Mouse (Mus musculus) Patski (cell line): ENCODE measurements at regions not wholly inside any gene's neighbourhood (a gene's known extent, or its start where the extent isn't known, plus 50 kb on each side); places are given as distances from the start of the nearest gene placed in this dataset.

Experiments
- ATAC-seq: fragments of 100-300 bp; one replicate; pipeline ENCODE4 v1.8.0; 2021
- CTCF ChIA-PET: fragments of 350-600 bp; sonication (Branson Sonifier 250); formaldehyde crosslinking; loops from one replicate; lab custom pipeline; 2022; ENCODE audit warnings: inconsistent platforms; lab: Charles Lee
- POLR2A ChIA-PET: fragments of 350-600 bp; sonication (Branson Sonifier 250); formaldehyde crosslinking; loops from one replicate; lab custom pipeline; 2022; ENCODE audit warnings: antibody characterized with exemption, inconsistent platforms; lab: Charles Lee
- DNase-seq: peaks from one replicate; pipeline ENCODE4 v3.0.0-alpha.2; 2011; ENCODE audit warnings: low read depth, low spot score
- H3K27me3 ChIP-seq: fragments of 371-371 bp; one replicate; pipeline ENCODE4 v1.5.1; 2021
- CTCF ChIP-seq: fragments of 100-300 bp; IDR thresholded peaks from one replicate; pipeline ENCODE4 v1.5.1; 2021
- in situ Hi-C: fragments of 300-500 bp; cut with MboI; formaldehyde crosslinking; loops from 3 replicates; pipeline ENCODE4 v1.11.1; 2018; ENCODE audit warnings: low pct_unique_long_range_greater_than_20kb, mixed read lengths

DNA sequence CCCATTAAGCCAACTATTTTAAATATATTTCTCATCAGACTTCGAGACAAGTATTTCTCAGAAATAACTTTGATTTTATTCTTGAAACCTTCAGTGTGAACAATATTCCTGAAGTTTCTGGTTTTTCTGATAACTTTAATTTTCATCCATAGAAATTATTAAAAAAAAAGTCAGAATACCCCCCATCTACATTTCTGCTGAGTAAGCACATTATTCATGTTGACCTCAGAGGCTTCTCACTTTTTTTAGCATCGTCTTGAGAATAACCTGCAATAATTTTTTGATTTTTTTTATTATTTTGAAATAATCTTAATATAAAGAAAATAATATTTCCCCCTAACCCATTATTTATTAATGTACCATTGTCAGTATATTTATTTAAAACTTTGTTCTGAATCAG is 166.1 kb upstream of the Ppp2r3a start:
- POLR2A ChIA-PET: interaction anchor here (0.6 kb wide), 1 partner anchor 585 kb away, joined by 4 read pairs; no protein-coding TSS in a partner anchor
- in situ Hi-C loops: no loop called here
- no peak for TF ChIP-seq CTCF
- CTCF ChIA-PET: no interaction called here
- no peak for ATAC-seq
- no peak for DNase-seq
- no peaks in the 10 kb centered on the region for H3K27me3 ChIP-seq

GRCm38 (mm10) chr9:101416321-101416720 is 164.7 kb upstream of the Ppp2r3a start:
- POLR2A ChIA-PET: no interaction called here
- no peak for DNase-seq
- CTCF ChIA-PET: no interaction called here
- ATAC-seq: no peak
- TF ChIP-seq CTCF: no peak
- no peaks in the 10 kb centered on the region for H3K27me3 ChIP-seq
- in situ Hi-C loops: no loop called here

DNA sequence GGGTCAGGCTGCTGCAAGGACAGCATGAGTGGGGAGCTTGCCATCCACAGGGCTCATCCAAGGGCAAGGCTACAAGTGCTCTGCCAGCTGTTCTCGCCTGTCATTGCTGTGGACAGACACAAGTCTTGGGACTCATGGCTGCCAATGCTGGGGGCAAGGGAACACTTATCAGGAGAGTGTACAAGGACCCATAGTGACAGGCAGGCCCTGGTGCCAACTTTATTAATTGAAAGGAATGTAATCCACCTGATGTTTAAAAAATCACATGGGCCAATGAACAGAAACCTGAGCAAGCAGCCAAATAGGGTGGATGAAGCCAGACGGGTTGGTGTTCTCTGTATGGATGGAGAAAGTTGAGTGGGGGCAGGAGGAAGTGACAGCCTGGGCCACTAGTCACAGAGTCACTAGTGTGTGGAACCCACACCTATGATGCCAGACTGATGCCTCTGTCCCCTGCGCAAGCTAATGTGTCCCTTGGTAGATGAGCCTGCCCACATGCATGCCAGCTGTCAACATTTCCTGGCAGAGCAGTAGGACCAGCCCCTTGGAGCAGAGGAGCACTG is 161.6 kb upstream of the Ppp2r3a start:
- H3K27me3 ChIP-seq: no peaks in the 10 kb centered on the region
- DNase-seq (no peak), ATAC-seq (no peak)
- POLR2A ChIA-PET: no interaction called here
- in situ Hi-C loops: no loop called here
- no peak for TF ChIP-seq CTCF
- CTCF ChIA-PET: no interaction called here

- TF ChIP-seq CTCF: no peak
- ATAC-seq (no peak), DNase-seq (no peak)
- ChIA-PET POLR2A (no interaction called here), CTCF (no interaction called here)
- in situ Hi-C loops: no loop called here
- peaks cover 6% of the 10 kb centered on the region for H3K27me3 ChIP-seq
These were observed 160.4 kb upstream of the Ppp2r3a start for GRCm38 (mm10) chr9:101411951-101412350.

DNA sequence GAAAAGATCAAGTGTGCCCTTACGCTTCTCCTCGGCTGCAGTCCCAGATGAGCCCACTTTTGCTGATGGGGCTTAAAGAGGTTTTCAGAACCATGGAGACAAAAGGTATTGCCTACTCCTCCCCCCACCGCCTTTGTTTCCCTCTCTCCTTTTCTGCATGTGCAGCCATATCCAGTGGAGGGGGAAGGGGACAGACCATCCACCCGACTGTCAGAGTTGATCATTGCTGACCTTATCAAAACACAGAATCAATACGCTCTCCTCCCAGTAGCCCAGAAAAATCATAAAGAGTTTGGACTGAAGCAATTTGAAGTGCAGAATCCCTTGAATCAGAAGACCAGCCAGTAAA is 159.9 kb upstream of the Ppp2r3a start:
- ChIA-PET CTCF (interaction anchor here (1.0 kb wide), 1 partner anchor 10 kb away, joined by 3 read pairs; no protein-coding TSS in a partner anchor), POLR2A (no interaction called here)
- no peak for DNase-seq
- peaks cover 7% of the 10 kb centered on the region for H3K27me3 ChIP-seq
- in situ Hi-C loops: no loop called here
- TF ChIP-seq CTCF: no peak
- no peak for ATAC-seq

- ChIA-PET CTCF (interaction anchor here (1.0 kb wide), 1 partner anchor 9 kb away, joined by 3 read pairs; no protein-coding TSS in a partner anchor), POLR2A (no interaction called here)
- peaks cover 7% of the 10 kb centered on the region for H3K27me3 ChIP-seq
- DNase-seq: no peak
- in situ Hi-C loops: no loop called here
- ATAC-seq: no peak
- TF ChIP-seq CTCF: no peak
These were observed 159.4 kb upstream of the Ppp2r3a start for GRCm38 (mm10) chr9:101410783-101411531.

- ATAC-seq: no peak
- in situ Hi-C loops: no loop called here
- ChIA-PET POLR2A (no interaction called here), CTCF (interaction anchor here (1.0 kb wide), 1 partner anchor 9 kb away, joined by 3 read pairs; no protein-coding TSS in a partner anchor)
- H3K27me3 ChIP-seq: peaks cover 7% of the 10 kb centered on the region
- no peak for TF ChIP-seq CTCF
- no peak for DNase-seq
These were observed 158.8 kb upstream of the Ppp2r3a start for GRCm38 (mm10) chr9:101410348-101410747.

DNA sequence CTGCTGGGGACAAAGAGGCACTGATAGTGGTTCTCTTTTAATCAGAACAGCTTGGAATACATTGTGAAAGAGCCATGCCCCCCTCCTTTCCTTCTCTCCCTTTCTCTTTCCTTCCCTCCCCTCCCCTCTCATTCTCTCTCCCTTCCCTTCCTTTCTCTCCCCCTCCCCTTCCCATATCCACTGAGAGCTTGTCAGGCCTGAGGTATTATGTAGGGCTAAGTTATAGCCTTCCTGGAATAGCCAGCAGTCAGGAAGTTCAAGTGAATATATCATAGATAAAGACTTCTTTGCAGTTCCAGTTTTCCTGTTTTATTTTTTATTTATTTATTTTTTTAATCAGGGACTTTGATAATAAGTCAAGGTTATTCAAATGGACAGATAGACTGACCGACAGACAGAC is 156.5 kb upstream of the Ppp2r3a start:
- ATAC-seq: no peak
- in situ Hi-C loops: no loop called here
- POLR2A ChIA-PET: no interaction called here
- CTCF ChIA-PET: interaction anchor here (0.9 kb wide), 1 partner anchor 16 kb away, joined by 3 read pairs; no protein-coding TSS in a partner anchor
- no peak for TF ChIP-seq CTCF
- peaks cover 13% of the 10 kb centered on the region for H3K27me3 ChIP-seq
- DNase-seq: no peak

GRCm38 (mm10) chr9:101407141-101407540 is 155.5 kb upstream of the Ppp2r3a start:
- in situ Hi-C loops: no loop called here
- CTCF ChIA-PET: no interaction called here
- H3K27me3 ChIP-seq: peaks cover 20% of the 10 kb centered on the region
- DNase-seq (no peak), ATAC-seq (no peak)
- POLR2A ChIA-PET: no interaction called here
- TF ChIP-seq CTCF: no peak

GRCm38 (mm10) chr9:101404441-101405081 is 153.0 kb upstream of the Ppp2r3a start:
- ChIA-PET POLR2A (no interaction called here), CTCF (no interaction called here)
- no peak for DNase-seq
- ATAC-seq: no peak
- no peak for TF ChIP-seq CTCF
- H3K27me3 ChIP-seq: peaks cover 25% of the 10 kb centered on the region
- in situ Hi-C loops: no loop called here

DNA sequence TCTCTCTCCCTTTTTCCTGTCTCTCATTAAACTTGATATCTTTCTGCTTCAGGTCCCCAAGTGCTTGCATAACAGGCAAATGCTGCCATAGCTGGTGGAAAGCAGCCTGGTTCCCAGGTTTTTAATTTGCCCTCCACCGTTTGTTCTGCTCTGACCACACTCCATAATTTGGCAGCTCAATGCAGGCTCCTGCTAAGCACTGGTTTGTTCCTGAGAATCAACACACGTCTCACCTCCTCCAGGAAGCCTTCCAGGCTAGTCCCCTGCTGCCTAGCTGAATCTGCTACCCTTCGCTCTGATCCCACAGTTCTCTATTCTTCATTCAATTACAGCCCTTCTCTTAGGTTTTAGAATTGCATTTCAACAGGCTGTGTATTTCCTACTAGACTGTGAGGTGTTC is 152.4 kb upstream of the Ppp2r3a start:
- no peak for TF ChIP-seq CTCF
- no peak for DNase-seq
- in situ Hi-C loops: no loop called here
- CTCF ChIA-PET: no interaction called here
- POLR2A ChIA-PET: no interaction called here
- no peak for ATAC-seq
- peaks cover 25% of the 10 kb centered on the region for H3K27me3 ChIP-seq
